In the genomic region with DNA sequence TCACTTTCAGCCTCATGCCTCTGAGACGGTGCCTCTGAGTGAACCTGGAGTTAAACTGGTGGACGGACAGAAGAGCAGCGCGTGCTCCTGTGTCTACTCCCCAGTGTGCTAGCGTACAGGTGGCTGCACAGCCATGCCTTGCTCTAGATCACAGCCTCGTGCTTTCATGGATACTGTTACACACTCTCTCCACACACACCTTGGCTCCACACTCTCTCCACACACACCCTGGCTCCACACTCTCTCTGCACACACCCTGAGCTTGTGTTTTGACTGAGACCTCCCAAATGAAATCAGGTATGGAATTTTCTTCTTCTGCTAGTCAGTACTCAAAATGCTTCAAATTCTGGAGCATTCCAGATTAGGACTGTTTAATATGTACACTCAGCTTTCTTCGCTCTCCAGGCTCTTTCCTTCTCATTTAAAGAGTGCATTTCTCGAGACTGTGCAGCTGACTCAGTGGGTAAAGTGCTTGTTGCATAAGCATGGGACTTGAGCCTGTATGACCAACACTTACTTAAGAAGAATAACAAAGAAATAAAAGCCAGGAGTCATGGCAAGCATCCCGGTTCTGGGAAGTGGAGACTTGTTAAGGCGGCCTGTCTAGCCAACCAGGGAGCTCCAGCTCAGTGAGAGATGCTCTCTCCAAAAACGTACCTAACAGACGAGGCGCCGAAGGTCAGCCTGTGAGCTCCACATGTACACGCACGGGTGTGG, we compare ENCODE assay signal across 11 mouse cellular contexts. TPM values are rescaled to one million over a fixed set of nuclear protein-coding genes. Genes with fewer than 3 reads are reported as not detected.
DNase-seq lines count a peak whose midpoint lies in the region; ATAC-seq and TF ChIP-seq lines count a peak whose summit lies in the region.
"Had no signal": no experiment of that assay in that cellular context is flagged by ENCODE, and none has a peak within 500 bp of the region (broad histone marks: within the 10 kb centered on the region; RNA-seq: fewer than 3 reads in every experiment).

No protein-coding gene starts in this region.

- 82% methylated on average over 16 of the region's 16 CpGs for WGBS in embryonic facial prominence, embryonic 13.5 days
- 86% methylated on average over 16 of the region's 16 CpGs for WGBS in embryonic facial prominence, embryonic 10.5 days
- 84% methylated on average over 16 of the region's 16 CpGs for WGBS in forebrain, postnatal 0 days

- no peaks in the 10 kb centered on the region for H3K9me3 ChIP-seq in embryonic facial prominence, embryonic 13.5 days
- H3K9me3 ChIP-seq in embryonic facial prominence, embryonic 10.5 days = no peaks in the 10 kb centered on the region
- H3K9me3 ChIP-seq in forebrain, postnatal 0 days (ENCODE audit: low read length) = no peaks in the 10 kb centered on the region
- H3K9me3 ChIP-seq: midbrain, embryonic 13.5 days had no signal

- 0 out of 2 replicates have a peak, but pooled peaks have one; percentile 26 for ATAC-seq in embryonic facial prominence, embryonic 13.5 days (ENCODE audit: insufficient number of reproducible peaks, insufficient read depth, low FRiP score, low TSS enrichment, low read depth)
- ATAC-seq in forebrain, postnatal 0 days = no peak
- ATAC-seq: midbrain, embryonic 13.5 days had no signal

- peaks cover 14% of the 10 kb centered on the region for H3K4me1 ChIP-seq in embryonic facial prominence, embryonic 13.5 days
- H3K4me1 ChIP-seq in embryonic facial prominence, embryonic 10.5 days = peaks cover 32% of the 10 kb centered on the region
- H3K4me1 ChIP-seq in forebrain, postnatal 0 days (ENCODE audit: insufficient read depth) = peaks cover 6% of the 10 kb centered on the region; the same call in 1 of the 2 replicates

- H3K9ac ChIP-seq in embryonic facial prominence, embryonic 13.5 days = no peak overlapping the region
- no peak overlapping the region for H3K9ac ChIP-seq in forebrain, postnatal 0 days
- H3K9ac ChIP-seq: midbrain, embryonic 13.5 days had no signal

- H3K36me3 ChIP-seq in embryonic facial prominence, embryonic 13.5 days = no peaks in the 10 kb centered on the region
- no peaks in the 10 kb centered on the region for H3K36me3 ChIP-seq in embryonic facial prominence, embryonic 10.5 days (replicated peaks)
- H3K36me3 ChIP-seq in forebrain, postnatal 0 days (ENCODE audit: insufficient read depth) = no peaks in the 10 kb centered on the region
- H3K36me3 ChIP-seq: midbrain, embryonic 13.5 days had no signal

- no peak for TF ChIP-seq CTCF in forebrain, postnatal 0 days (IDR thresholded peaks at IDR 0.05; ENCODE audit: low read depth)

- intact Hi-C loops in heart, postnatal 10 days (cut with DNase I) = no loop called here

- no peak for DNase-seq in embryonic facial prominence, embryonic 10.5 days (ENCODE audit: low spot score)
- peak; percentile 97 for DNase-seq in adipocyte (ENCODE audit: low spot score)
- DNase-seq in heart, postnatal 10 days = peak; percentile 50 to 55
- peak; percentile 84 for DNase-seq in lung, postnatal 10 days
- DNase-seq in forebrain, postnatal 0 days = no peak
- DNase-seq in ovary, postnatal 10 days (ENCODE audit: low spot score) = no peak
- no peak for DNase-seq in layer of hippocampus, postnatal 10 days (ENCODE audit: low spot score in 2 of 2)
- DNase-seq: B cell, adult 2 months; left cerebral cortex, postnatal 4 days had no signal

- no peak overlapping the region for H3K4me2 ChIP-seq in embryonic facial prominence, embryonic 13.5 days
- no peak overlapping the region for H3K4me2 ChIP-seq in forebrain, postnatal 0 days (ENCODE audit: low read depth)
- H3K4me2 ChIP-seq: midbrain, embryonic 13.5 days had no signal

- H3K27me3 ChIP-seq in embryonic facial prominence, embryonic 13.5 days = no peaks in the 10 kb centered on the region
- no peaks in the 10 kb centered on the region for H3K27me3 ChIP-seq in embryonic facial prominence, embryonic 10.5 days (replicated peaks; ENCODE audit: low read depth, poor library complexity, severe bottlenecking)
- H3K27me3 ChIP-seq in forebrain, postnatal 0 days (ENCODE audit: insufficient read depth, low read length) = no peaks in the 10 kb centered on the region
- H3K27me3 ChIP-seq: midbrain, embryonic 13.5 days had no signal

- H3K4me3 ChIP-seq in embryonic facial prominence, embryonic 13.5 days = no peak overlapping the region
- H3K4me3 ChIP-seq in embryonic facial prominence, embryonic 10.5 days = no peak overlapping the region
- no peak overlapping the region for H3K4me3 ChIP-seq in forebrain, postnatal 0 days (ENCODE audit: low read depth, low read length)
- H3K4me3 ChIP-seq: midbrain, embryonic 13.5 days had no signal

- H3K27ac ChIP-seq in embryonic facial prominence, embryonic 13.5 days = no peak overlapping the region; the same call in 1 of the 2 replicates
- H3K27ac ChIP-seq in embryonic facial prominence, embryonic 10.5 days (replicated peaks) = no peak overlapping the region
- no peak overlapping the region for H3K27ac ChIP-seq in forebrain, postnatal 0 days (ENCODE audit: low read depth, low read length)
- H3K27ac ChIP-seq: midbrain, embryonic 13.5 days had no signal

RNA-seq across cellular contexts. Expression of a gene that starts 51.1 kb away (rescaled TPM):
- polyA plus RNA-seq in embryonic facial prominence, embryonic 13.5 days (2015; fragmentation: Nextera tagmentation; extraction: Ambion mirVana) = 223 and 260 TPM in 2 replicates
- polyA plus RNA-seq in embryonic facial prominence, embryonic 10.5 days (2016; fragmentation: Nextera tagmentation; extraction: Ambion mirVana) = 354 and 357 TPM in 2 replicates
- total RNA-seq in heart, postnatal 10 days (2021) = 10 to 100 TPM; 60.5 to 62.1 TPM
- total RNA-seq in forebrain, postnatal 0 days (2014; rRNA removed) = 124 and 134 TPM in 2 replicates
- 294 and 334 TPM in 2 replicates for polyA plus RNA-seq in forebrain, postnatal 0 days (2015; fragmentation: Nextera tagmentation; extraction: Ambion mirVana)
- total RNA-seq in layer of hippocampus, postnatal 10 days (2021) = 100 to 1,000 TPM in 1 of 2 experiments, 10 to 100 TPM in 1; 93.2 to 104 TPM

Comparison
In these comparisons a context has a peak if more than half of its experiments do, and no peak if none do; other contexts are left out.
1. DNase-seq: peak in adipocyte (single experiment), heart, postnatal 10 days (2 of 2) and lung, postnatal 10 days (single experiment); none in embryonic facial prominence, embryonic 10.5 days (single experiment), forebrain, postnatal 0 days (single experiment), ovary, postnatal 10 days (single experiment) and layer of hippocampus, postnatal 10 days (0 of 2).